Mouse (Mus musculus) heart, embryonic 10.5 days (tissue): ENCODE measurements around the gene Prkch. TPM values are rescaled to one million over a fixed set of nuclear protein-coding genes. Genes with fewer than 3 reads are reported as not detected.

Experiments used
- DNase-seq: peaks from one replicate; pipeline ENCODE4 v3.0.0-alpha.2; 2017; ENCODE audit warnings: low spot score
- H3K27ac ChIP-seq: fragments of 300-500 bp; sonication (generic); 2 replicates; pipeline ENCODE4 v1.5.1; 2016; ENCODE audit warnings: mild to moderate bottlenecking
- H3K27me3 ChIP-seq: fragments of 300-500 bp; sonication (generic); 2 replicates; pipeline ENCODE4 v1.6.1; 2016; ENCODE audit warnings: mild to moderate bottlenecking; ENCODE audit not compliant: poor library complexity, insufficient read depth, severe bottlenecking
- H3K36me3 ChIP-seq: fragments of 300-500 bp; sonication (generic); 2 replicates; pipeline ENCODE4 v1.6.1; 2016; ENCODE audit warnings: mild to moderate bottlenecking, moderate library complexity
- H3K4me1 ChIP-seq: fragments of 300-500 bp; sonication (generic); 2 replicates; pipeline ENCODE4 v1.6.1; 2016; ENCODE audit warnings: mild to moderate bottlenecking
- H3K4me3 ChIP-seq: fragments of 300-500 bp; sonication (generic); 2 replicates; pipeline ENCODE4 v1.5.1; 2016; ENCODE audit warnings: mild to moderate bottlenecking, moderate library complexity
- H3K9me3 ChIP-seq: fragments of 300-500 bp; sonication (generic); 2 replicates; pipeline ENCODE4 v1.6.1; 2016; ENCODE audit warnings: mild to moderate bottlenecking, moderate library complexity
- WGBS: fragments of 180-500 bp; shearing (Covaris S2); methylation state at CpG from one replicate; pipeline ENCODE4 v1.1.7; 2016; 5-methylcytosine and 5-hydroxymethylcytosine counted together
- polyA plus RNA-seq: library from polyadenylated mRNA; unstranded; fragments of >200 nt; fragmentation: Nextera tagmentation; extraction: Ambion mirVana; gene quantifications from 2 replicates; pipeline ENCODE4 v1.2.1, GENCODE M21; 2016

The Prkch gene
- polyA plus RNA-seq, 1 experiment from 2014 or later, result 16.9 TPM

- Histone ChIP-seq H3K9me3 (no peaks in the 10 kb centered on the region), H3K4me1 (peaks cover 59% of the 10 kb centered on the region), H3K27ac (peak overlapping the region; percentile 88), H3K4me3 (peak overlapping the region; percentile 31; the same call in 1 of the 2 replicates), H3K27me3 (no peaks in the 10 kb centered on the region), H3K36me3 (no peaks in the 10 kb centered on the region)
- WGBS, result 15% methylated on average over 5 of the region's 5 CpGs
- DNase-seq, result no peak
These were observed 209.1 kb downstream of the Prkch start for GRCm38 (mm10) chr12:73793744-73794143.

- WGBS, result 16% methylated on average over 17 of the region's 17 CpGs
- Histone ChIP-seq H3K27me3 (no peaks in the 10 kb centered on the region), H3K27ac (peak overlapping the region; percentile 88), H3K4me3 (peak overlapping the region; percentile 31), H3K36me3 (no peaks in the 10 kb centered on the region), H3K9me3 (no peaks in the 10 kb centered on the region), H3K4me1 (peaks cover 55% of the 10 kb centered on the region)
- no peak for DNase-seq
These were observed 209.7 kb downstream of the Prkch start for GRCm38 (mm10) chr12:73794151-73794883.

- H3K27ac ChIP-seq, result peak overlapping the region; percentile 65; the same call in 1 of the 2 replicates
- no peaks in the 10 kb centered on the region for H3K36me3 ChIP-seq
- H3K4me1 ChIP-seq, result peaks cover 46% of the 10 kb centered on the region
- H3K4me3 ChIP-seq, result no peak overlapping the region
- peak; percentile 35 for DNase-seq
- no peaks in the 10 kb centered on the region for H3K27me3 ChIP-seq
- 72% methylated on average over 5 of the region's 5 CpGs for WGBS
- no peaks in the 10 kb centered on the region for H3K9me3 ChIP-seq
These were observed 215.1 kb downstream of the Prkch start for GRCm38 (mm10) chr12:73799671-73800070.

- H3K9me3 ChIP-seq, result no peaks in the 10 kb centered on the region
- H3K36me3 ChIP-seq, result no peaks in the 10 kb centered on the region
- peak; percentile 66 for DNase-seq
- no peaks in the 10 kb centered on the region for H3K27me3 ChIP-seq
- peaks cover 35% of the 10 kb centered on the region for H3K4me1 ChIP-seq
- H3K27ac ChIP-seq, result peak overlapping the region; percentile 63
- H3K4me3 ChIP-seq, result no peak overlapping the region
- 38% methylated on average over 3 of the region's 3 CpGs for WGBS
These were observed 216.3 kb downstream of the Prkch start for GRCm38 (mm10) chr12:73800886-73801285.

GRCm38 (mm10) chr12:73801845-73802244 is 217.2 kb downstream of the Prkch start:
- WGBS, result 74% methylated on average over 8 of the region's 8 CpGs
- no peaks in the 10 kb centered on the region for H3K9me3 ChIP-seq
- H3K4me1 ChIP-seq, result peaks cover 31% of the 10 kb centered on the region
- no peaks in the 10 kb centered on the region for H3K36me3 ChIP-seq
- H3K27ac ChIP-seq, result peak overlapping the region; percentile 37
- H3K4me3 ChIP-seq, result no peak overlapping the region
- peak; percentile 50 for DNase-seq
- H3K27me3 ChIP-seq, result no peaks in the 10 kb centered on the region

GRCm38 (mm10) chr12:73802379-73803057 is 217.9 kb downstream of the Prkch start:
- peak overlapping the region; percentile 37 for H3K27ac ChIP-seq
- DNase-seq, result peak; percentile 68
- WGBS, result 47% methylated on average over 10 of the region's 10 CpGs

GRCm38 (mm10) chr12:73803946-73804345 is 219.3 kb downstream of the Prkch start:
- Histone ChIP-seq H3K4me1 (peaks cover 29% of the 10 kb centered on the region), H3K9me3 (no peaks in the 10 kb centered on the region), H3K27me3 (no peaks in the 10 kb centered on the region), H3K27ac (no peak overlapping the region), H3K36me3 (no peaks in the 10 kb centered on the region), H3K4me3 (no peak overlapping the region)
- no peak for DNase-seq
- WGBS, result 86% methylated on average over 4 of the region's 4 CpGs

More at GRCm38 (mm10) chr12:73802379-73803057, 217.9 kb downstream of the Prkch start:
- H3K27me3 ChIP-seq, result no peaks in the 10 kb centered on the region
- no peak overlapping the region for H3K4me3 ChIP-seq
- no peaks in the 10 kb centered on the region for H3K9me3 ChIP-seq
- H3K4me1 ChIP-seq, result peaks cover 29% of the 10 kb centered on the region
- no peaks in the 10 kb centered on the region for H3K36me3 ChIP-seq

GRCm38 (mm10) chr12:73805541-73805940 is 220.9 kb downstream of the Prkch start:
- no peak overlapping the region for H3K4me3 ChIP-seq
- no peaks in the 10 kb centered on the region for H3K9me3 ChIP-seq
- WGBS, result 52% methylated on average over 3 of the region's 3 CpGs
- H3K4me1 ChIP-seq, result peaks cover 29% of the 10 kb centered on the region
- H3K27me3 ChIP-seq, result no peaks in the 10 kb centered on the region
- H3K36me3 ChIP-seq, result no peaks in the 10 kb centered on the region
- no peak overlapping the region for H3K27ac ChIP-seq
- DNase-seq, result peak; percentile 27

GRCm38 (mm10) chr12:73806003-73806402 is 221.4 kb downstream of the Prkch start:
- Histone ChIP-seq H3K36me3 (no peaks in the 10 kb centered on the region), H3K4me3 (no peak overlapping the region), H3K27ac (no peak overlapping the region), H3K9me3 (no peaks in the 10 kb centered on the region), H3K4me1 (peaks cover 29% of the 10 kb centered on the region), H3K27me3 (no peaks in the 10 kb centered on the region)
- DNase-seq, result peak; percentile 62
- WGBS, result 51% methylated on average over 5 of the region's 5 CpGs

- Histone ChIP-seq H3K27ac (no peak overlapping the region), H3K9me3 (no peaks in the 10 kb centered on the region), H3K27me3 (no peaks in the 10 kb centered on the region), H3K4me3 (no peak overlapping the region), H3K4me1 (peaks cover 31% of the 10 kb centered on the region), H3K36me3 (no peaks in the 10 kb centered on the region)
- DNase-seq, result no peak
- WGBS, result 71% methylated on average over 2 of the region's 2 CpGs
These were observed 222.6 kb downstream of the Prkch start for GRCm38 (mm10) chr12:73807228-73807627.

GRCm38 (mm10) chr12:73810041-73810795 is 225.6 kb downstream of the Prkch start:
- H3K9me3 ChIP-seq, result no peaks in the 10 kb centered on the region
- peak; percentile 79 for DNase-seq
- H3K4me1 ChIP-seq, result peaks cover 47% of the 10 kb centered on the region
- H3K36me3 ChIP-seq, result no peaks in the 10 kb centered on the region
- WGBS, result 36% methylated on average over 13 of the region's 13 CpGs
- H3K27me3 ChIP-seq, result no peaks in the 10 kb centered on the region
- peak overlapping the region; percentile 81 for H3K27ac ChIP-seq
- H3K4me3 ChIP-seq, result no peak overlapping the region

- Histone ChIP-seq H3K9me3 (no peaks in the 10 kb centered on the region), H3K27ac (peak overlapping the region; percentile 81; the same call in 1 of the 2 replicates), H3K4me1 (peaks cover 51% of the 10 kb centered on the region), H3K36me3 (no peaks in the 10 kb centered on the region), H3K4me3 (no peak overlapping the region), H3K27me3 (no peaks in the 10 kb centered on the region)
- 78% methylated on average over 5 of the region's 5 CpGs for WGBS
- DNase-seq, result no peak
These were observed 226.3 kb downstream of the Prkch start for GRCm38 (mm10) chr12:73810903-73811302.

- H3K4me3 ChIP-seq, result no peak overlapping the region
- peak; percentile 55 for DNase-seq
- no peaks in the 10 kb centered on the region for H3K9me3 ChIP-seq
- no peaks in the 10 kb centered on the region for H3K27me3 ChIP-seq
- 81% methylated on average over 6 of the region's 6 CpGs for WGBS
- no peaks in the 10 kb centered on the region for H3K36me3 ChIP-seq
- H3K4me1 ChIP-seq, result peaks cover 54% of the 10 kb centered on the region
- H3K27ac ChIP-seq, result no peak overlapping the region
These were observed 227.6 kb downstream of the Prkch start for GRCm38 (mm10) chr12:73812198-73812597.
